Mouse (Mus musculus): ENCODE measurements around the gene Slc26a6.
A peak's percentile ranks its signal among the peaks of the same experiment; 100 is the strongest.

The Slc26a6 gene

GRCm38 (mm10) chr9:108852976-108853375, at the start of gene Slc26a6:
Gene Slc26a6 (plus strand): TSS chr9:108853283.
- DNase-seq: no peak

- no peak for DNase-seq
Observed at GRCm38 (mm10) chr9:108805768-108806167, 47.3 kb upstream of the Slc26a6 start.

- no peak for DNase-seq
Observed at GRCm38 (mm10) chr9:108806379-108806778, 46.7 kb upstream of the Slc26a6 start.

GRCm38 (mm10) chr9:108806831-108807230, 46.3 kb upstream of the Slc26a6 start:
- no peak for DNase-seq

- no peak for DNase-seq
Observed at GRCm38 (mm10) chr9:108807674-108808073, 45.4 kb upstream of the Slc26a6 start.

GRCm38 (mm10) chr9:108808163-108808665, 44.9 kb upstream of the Slc26a6 start, which contains the start of gene Nckipsd:
Gene Nckipsd (plus strand): TSS chr9:108808368.
- peak; percentile 88 to 93 for DNase-seq

GRCm38 (mm10) chr9:108809188-108809587, 43.9 kb upstream of the Slc26a6 start:
- no peak for DNase-seq

GRCm38 (mm10) chr9:108809723-108810122, 43.4 kb upstream of the Slc26a6 start:
- DNase-seq: no peak

GRCm38 (mm10) chr9:108810516-108810915, 42.6 kb upstream of the Slc26a6 start:
- DNase-seq: no peak

- no peak for DNase-seq
Observed at GRCm38 (mm10) chr9:108815557-108815956, 37.5 kb upstream of the Slc26a6 start.

- DNase-seq: peak in 1 of 2 experiments; percentile 77
Observed at GRCm38 (mm10) chr9:108819495-108819894, 33.6 kb upstream of the Slc26a6 start.

- no peak for DNase-seq
Observed at GRCm38 (mm10) chr9:108820077-108820476, 33.0 kb upstream of the Slc26a6 start.

- no peak for DNase-seq
Observed at GRCm38 (mm10) chr9:108824144-108824685, 28.9 kb upstream of the Slc26a6 start.

GRCm38 (mm10) chr9:108824755-108825413, 28.2 kb upstream of the Slc26a6 start:
- no peak for DNase-seq

- DNase-seq: no peak
Observed at GRCm38 (mm10) chr9:108825820-108826699, 27.0 kb upstream of the Slc26a6 start, which contains the start of gene Celsr3. Gene Celsr3 (plus strand): TSS chr9:108826320.

GRCm38 (mm10) chr9:108826700-108827340, 26.3 kb upstream of the Slc26a6 start:
- peak; percentile 53 to 68 for DNase-seq

- DNase-seq: no peak
Observed at GRCm38 (mm10) chr9:108827454-108827853, 25.6 kb upstream of the Slc26a6 start.

GRCm38 (mm10) chr9:108827906-108828305, 25.2 kb upstream of the Slc26a6 start:
- no peak for DNase-seq

GRCm38 (mm10) chr9:108831637-108832036, 21.4 kb upstream of the Slc26a6 start:
- DNase-seq: no peak

- peak; percentile 95 for DNase-seq
Observed at GRCm38 (mm10) chr9:108832390-108833108, 20.5 kb upstream of the Slc26a6 start.

- peak; percentile 87 to 89 for DNase-seq
Observed at GRCm38 (mm10) chr9:108842989-108843388, 10.1 kb upstream of the Slc26a6 start.

GRCm38 (mm10) chr9:108845390-108845789, 7.7 kb upstream of the Slc26a6 start:
- DNase-seq: no peak
